Mouse (Mus musculus) hindlimb bud, embryonic 11.5 days (tissue): ENCODE data around the gene 1700080O16Rik.

ENCODE experiments used
- DNase-seq: peaks from one replicate; pipeline ENCODE4 v3.0.0-alpha.2; 2012; ENCODE audit warnings: low read depth, low spot score; ENCODE audit errors: extremely low spot score

The 1700080O16Rik gene

DNA sequence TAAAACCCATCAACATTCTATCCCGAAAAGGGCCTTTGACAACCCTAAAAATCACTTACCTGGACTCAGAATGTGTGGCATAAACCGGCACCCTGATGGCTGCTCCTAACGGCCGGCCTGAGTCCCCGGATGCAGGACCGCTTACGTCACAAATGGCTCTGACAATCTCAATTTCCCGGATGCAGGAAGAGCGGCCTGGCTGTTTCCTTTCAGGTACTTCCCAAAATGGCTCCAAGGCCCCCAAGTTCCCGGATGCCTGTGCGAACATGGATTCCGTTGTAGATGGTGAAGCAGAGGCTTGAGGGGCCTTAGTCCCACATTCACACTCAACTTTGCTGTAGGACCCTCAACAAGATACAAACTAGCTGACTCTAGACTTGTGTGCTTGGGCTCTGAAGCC, at the start of gene 1700080O16Rik:
Gene 1700080O16Rik (minus strand): TSS at position 101 of the 400 bp plus-strand sequence.
- DNase-seq: no peak

GRCm38 (mm10) chrX:52017660-52018059, 45.1 kb upstream of the 1700080O16Rik start:
- no peak for DNase-seq

GRCm38 (mm10) chrX:52000072-52000471, 27.5 kb upstream of the 1700080O16Rik start:
- no peak for DNase-seq

DNA sequence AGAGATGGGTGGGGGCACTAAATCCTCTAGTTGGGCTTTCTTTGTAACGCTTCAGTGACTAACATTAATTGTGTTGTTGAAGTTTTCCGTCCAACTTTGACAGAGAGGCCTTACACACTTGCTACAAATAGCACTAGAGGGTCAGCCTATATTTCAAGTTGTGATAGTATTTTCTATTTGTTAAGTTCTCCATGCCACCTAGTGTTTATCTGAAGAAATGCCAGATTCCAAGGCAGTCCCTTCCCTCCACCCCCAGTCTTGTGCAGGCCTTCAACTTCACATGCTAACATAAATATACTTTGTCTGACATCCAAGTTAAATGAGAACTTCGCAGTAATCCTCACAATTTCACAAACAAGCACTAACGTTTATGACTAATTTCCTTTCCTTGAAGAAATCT, 26.9 kb upstream of the 1700080O16Rik start:
- DNase-seq: no peak

GRCm38 (mm10) chrX:51976361-51976760, 3.8 kb upstream of the 1700080O16Rik start:
- no peak for DNase-seq

DNA sequence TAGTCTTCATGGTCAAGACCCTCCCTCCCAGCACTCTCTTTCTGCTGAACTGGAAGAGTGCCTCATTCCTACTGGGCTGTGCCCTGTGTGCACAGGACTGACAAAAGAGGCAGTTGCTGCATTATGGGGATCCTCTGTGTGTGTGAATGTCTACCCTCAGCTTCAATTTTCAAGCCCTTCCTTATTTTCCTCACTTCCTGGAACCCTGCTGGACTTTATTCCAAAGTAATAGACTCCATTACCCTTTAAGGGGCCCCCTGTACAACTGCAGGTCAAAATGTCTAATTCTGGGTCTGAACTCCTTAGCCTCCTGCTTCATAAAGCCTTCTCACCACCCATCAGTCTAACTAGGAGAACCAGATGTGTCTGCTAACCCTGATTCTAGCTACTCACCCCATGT, 2.0 kb upstream of the 1700080O16Rik start:
- no peak for DNase-seq

DNA sequence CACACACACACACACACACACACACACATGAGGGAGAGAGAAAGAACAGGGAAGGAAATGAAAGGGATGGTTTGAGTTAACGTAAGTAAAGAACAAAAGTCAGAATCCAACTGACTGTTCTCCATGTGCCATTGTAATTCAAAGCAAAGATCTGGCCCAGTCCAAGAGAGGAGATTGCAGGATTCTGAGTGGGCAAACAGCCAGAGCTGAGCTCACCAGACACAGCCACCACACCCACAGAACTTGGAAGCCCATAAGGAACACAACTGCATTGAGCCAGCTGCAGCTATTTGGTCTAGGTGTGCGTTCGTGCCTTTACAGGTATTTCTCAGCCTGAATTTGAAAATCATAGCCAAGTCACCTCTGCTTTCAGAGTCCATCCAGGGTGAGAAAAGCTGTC, 24.5 kb downstream of the 1700080O16Rik start:
- DNase-seq: no peak

DNA sequence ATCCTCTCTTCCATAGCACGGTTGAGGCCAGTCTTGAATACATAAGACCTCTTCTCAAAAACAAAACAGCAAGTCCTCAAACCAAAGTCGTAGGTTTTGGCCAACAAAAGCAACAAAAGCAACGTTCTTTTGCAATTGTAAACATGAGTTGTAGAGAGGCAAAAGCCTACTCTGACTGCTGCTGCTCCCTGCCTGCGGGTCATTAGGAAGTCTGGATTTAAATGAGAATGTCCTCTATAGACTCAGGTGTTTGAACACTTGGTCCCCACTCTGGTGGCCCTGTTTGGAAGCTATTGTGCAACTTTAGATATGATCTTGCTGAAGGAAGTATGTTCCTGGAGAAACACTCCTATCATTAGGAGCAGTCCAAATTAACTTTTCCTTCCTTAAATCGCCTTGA, 34.5 kb downstream of the 1700080O16Rik start:
- no peak for DNase-seq

GRCm38 (mm10) chrX:51919091-51919490, 53.5 kb downstream of the 1700080O16Rik start:
- no peak for DNase-seq
